Mouse (Mus musculus): ENCODE data around the gene Csf2ra. TPM values are rescaled to one million over a fixed set of nuclear protein-coding genes. Genes with fewer than 3 reads are reported as not detected.
"Not testable (repeated sequence)": the region's sequence is repeated elsewhere in the genome, so short reads cannot be mapped to it uniquely, and the experiment has no call there.

Gene Csf2ra
- polyA plus RNA-seq, 1 experiment from 2014 or later: 31.8 TPM

DNA sequence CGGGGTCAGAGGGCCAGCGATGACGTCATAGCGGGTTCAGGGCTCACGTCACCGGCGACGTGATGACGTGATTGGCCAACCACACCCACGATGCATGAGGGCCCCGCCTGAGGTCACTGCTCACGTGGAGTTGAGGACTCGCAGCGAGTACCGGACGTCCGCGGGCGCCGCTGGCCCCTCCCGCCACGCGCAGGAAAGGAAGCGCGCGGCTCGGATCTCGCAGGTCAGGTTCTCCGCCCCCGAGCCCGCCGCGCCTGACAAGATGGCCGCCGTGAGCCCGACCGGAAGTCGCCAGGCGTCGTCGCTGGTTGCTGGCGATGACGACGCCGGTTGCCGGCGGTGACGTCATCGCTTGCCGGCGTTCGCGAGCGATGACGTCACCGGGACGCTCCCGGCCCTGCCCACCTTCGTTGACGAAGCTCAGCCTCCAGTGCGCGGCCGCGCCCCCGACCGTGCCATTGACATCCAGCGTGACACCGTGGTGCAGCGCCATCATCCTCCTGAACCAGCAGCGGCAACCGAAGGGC, 1.8 kb downstream of the Csf2ra start:
- no peaks in the 10 kb centered on the region for H3K27me3 ChIP-seq (ENCODE audit: control insufficient read depth, insufficient read depth, low read length)
- H3K4me3 ChIP-seq (ENCODE audit: low read length): peak overlapping the region; percentile 69
- peak overlapping the region; percentile 80 for H3K27ac ChIP-seq (ENCODE audit: low read length)
- H3K9ac ChIP-seq (ENCODE audit: low read length): peak overlapping the region; percentile 56
- peaks cover 8% of the 10 kb centered on the region for H3K9me3 ChIP-seq (replicated peaks; ENCODE audit: control insufficient read depth, low read length)
- H3K36me3 ChIP-seq (ENCODE audit: control insufficient read depth, insufficient read depth): no peaks in the 10 kb centered on the region
- peak; percentile 31 for ATAC-seq (replicated peaks; ENCODE audit: extremely low read depth, insufficient read depth, low FRiP score)
- peak overlapping the region; percentile 82 for H3K4me2 ChIP-seq (ENCODE audit: low read depth, low read length)
- WGBS: 3% methylated on average over 71 of the region's 71 CpGs
- no peaks in the 10 kb centered on the region for H3K4me1 ChIP-seq (ENCODE audit: control insufficient read depth, insufficient read depth, low read length)

GRCm38 (mm10) chr19:61225526-61226400, 2.5 kb downstream of the Csf2ra start:
- 7% methylated on average over 70 of the region's 70 CpGs for WGBS
- peak overlapping the region; percentile 56 for H3K9ac ChIP-seq (ENCODE audit: low read length)
- H3K4me3 ChIP-seq (ENCODE audit: low read length): peak overlapping the region; percentile 69
- H3K9me3 ChIP-seq (replicated peaks; ENCODE audit: control insufficient read depth, low read length): peaks cover 8% of the 10 kb centered on the region
- H3K27ac ChIP-seq (ENCODE audit: low read length): peak overlapping the region; percentile 80
- ATAC-seq (replicated peaks; ENCODE audit: extremely low read depth, insufficient read depth, low FRiP score): peak; percentile 24
- peak overlapping the region; percentile 82 for H3K4me2 ChIP-seq (ENCODE audit: low read depth, low read length)
- no peaks in the 10 kb centered on the region for H3K36me3 ChIP-seq (ENCODE audit: control insufficient read depth, insufficient read depth)
- no peaks in the 10 kb centered on the region for H3K4me1 ChIP-seq (ENCODE audit: control insufficient read depth, insufficient read depth, low read length)
- H3K27me3 ChIP-seq (ENCODE audit: control insufficient read depth, insufficient read depth, low read length): no peaks in the 10 kb centered on the region

DNA sequence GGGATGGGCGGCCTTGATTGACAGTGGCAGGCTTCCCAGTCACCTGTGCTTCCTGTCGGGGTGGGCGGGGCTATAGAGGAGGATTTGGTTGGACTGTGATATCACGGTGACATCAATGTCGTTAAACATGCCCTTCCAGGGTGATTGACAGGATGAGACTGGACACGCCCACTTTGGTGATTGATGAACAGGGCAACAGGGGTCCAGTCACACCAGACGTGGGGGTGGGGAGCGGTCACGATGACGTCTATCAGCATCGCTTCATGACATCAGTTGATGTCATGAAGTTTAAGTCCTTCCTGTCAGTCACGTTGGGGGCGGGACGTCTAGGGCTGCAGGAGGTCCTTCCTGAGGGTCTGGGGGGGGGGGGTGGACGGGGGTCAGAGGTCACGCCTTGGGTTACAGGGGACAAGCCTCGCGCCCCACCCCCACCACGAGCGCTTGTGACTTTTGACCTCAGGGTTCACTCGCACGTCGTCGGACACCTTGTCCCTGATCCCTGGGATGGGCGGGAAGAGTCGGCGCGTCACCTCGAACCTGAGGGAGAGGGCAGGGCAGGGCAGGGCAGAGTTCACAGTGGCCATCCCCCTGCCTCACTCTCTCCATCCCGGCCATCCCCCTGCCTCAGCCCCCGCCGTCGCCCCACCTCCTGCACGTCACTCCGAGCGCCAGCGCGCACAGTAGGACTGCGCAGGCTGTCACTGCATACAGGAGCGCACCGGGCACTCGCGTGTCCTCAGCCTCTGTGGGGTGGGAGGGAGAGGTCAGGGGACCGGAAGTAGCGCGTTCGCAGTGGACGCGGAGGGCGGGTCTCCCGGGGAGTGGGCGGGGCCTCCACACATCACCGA, 3.3 kb downstream of the Csf2ra start:
- no peak for ATAC-seq (replicated peaks; ENCODE audit: extremely low read depth, insufficient read depth, low FRiP score)
- H3K27ac ChIP-seq (ENCODE audit: low read length): no peak overlapping the region
- H3K9me3 ChIP-seq (replicated peaks; ENCODE audit: control insufficient read depth, low read length): peaks cover 8% of the 10 kb centered on the region
- no peak overlapping the region for H3K9ac ChIP-seq (ENCODE audit: low read length)
- no peaks in the 10 kb centered on the region for H3K36me3 ChIP-seq (ENCODE audit: control insufficient read depth, insufficient read depth)
- H3K4me1 ChIP-seq (ENCODE audit: control insufficient read depth, insufficient read depth, low read length): no peaks in the 10 kb centered on the region
- H3K4me3 ChIP-seq (ENCODE audit: low read length): peak overlapping the region; percentile 69
- H3K27me3 ChIP-seq (ENCODE audit: control insufficient read depth, insufficient read depth, low read length): no peaks in the 10 kb centered on the region
- 32% methylated on average over 53 of the region's 53 CpGs for WGBS
- peak overlapping the region; percentile 82 for H3K4me2 ChIP-seq (ENCODE audit: low read depth, low read length)

- H3K9ac ChIP-seq (ENCODE audit: low read length): no peak overlapping the region
- ATAC-seq (replicated peaks; ENCODE audit: extremely low read depth, insufficient read depth, low FRiP score): no peak
- peaks cover 8% of the 10 kb centered on the region for H3K9me3 ChIP-seq (replicated peaks; ENCODE audit: control insufficient read depth, low read length)
- H3K27ac ChIP-seq (ENCODE audit: low read length): no peak overlapping the region
- H3K4me2 ChIP-seq (ENCODE audit: low read depth, low read length): no peak overlapping the region
- H3K27me3 ChIP-seq (ENCODE audit: control insufficient read depth, insufficient read depth, low read length): no peaks in the 10 kb centered on the region
- 87% methylated on average over 6 of the region's 6 CpGs for WGBS
- no peak overlapping the region for H3K4me3 ChIP-seq (ENCODE audit: low read length)
- H3K36me3 ChIP-seq (ENCODE audit: control insufficient read depth, insufficient read depth): no peaks in the 10 kb centered on the region
- H3K4me1 ChIP-seq (ENCODE audit: control insufficient read depth, insufficient read depth, low read length): no peaks in the 10 kb centered on the region
Measured at GRCm38 (mm10) chr19:61223706-61224328, 4.4 kb downstream of the Csf2ra start.

DNA sequence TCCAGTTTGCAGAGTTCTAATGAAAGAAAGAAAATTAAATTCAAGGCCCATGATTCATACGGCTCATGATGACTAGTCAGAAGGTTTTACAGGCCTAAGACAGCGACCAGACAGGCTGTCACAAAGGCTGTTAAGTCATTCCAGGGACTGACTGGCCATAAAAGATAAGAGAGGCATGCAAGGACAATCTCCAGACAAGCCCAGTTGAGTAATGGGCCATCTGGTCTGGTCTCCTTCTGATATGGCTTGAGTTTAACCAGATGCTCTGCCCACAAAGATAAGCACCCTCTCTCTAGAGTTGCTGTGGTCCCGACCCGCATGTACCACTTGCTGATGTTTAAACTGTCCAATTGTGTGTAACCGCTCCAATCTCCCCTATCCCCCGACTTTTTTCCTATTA, 20.7 kb downstream of the Csf2ra start:
- H3K36me3 ChIP-seq (ENCODE audit: control insufficient read depth, insufficient read depth); H3K4me1 ChIP-seq (ENCODE audit: control insufficient read depth, insufficient read depth, low read length); H3K9ac ChIP-seq (ENCODE audit: low read length); ATAC-seq (replicated peaks; ENCODE audit: extremely low read depth, insufficient read depth, low FRiP score); H3K27ac ChIP-seq (ENCODE audit: low read length); H3K4me2 ChIP-seq (ENCODE audit: low read depth, low read length); H3K9me3 ChIP-seq (replicated peaks; ENCODE audit: control insufficient read depth, low read length); H3K4me3 ChIP-seq (ENCODE audit: low read length); H3K27me3 ChIP-seq (ENCODE audit: control insufficient read depth, insufficient read depth, low read length): not testable (repeated sequence)
- WGBS: 44% methylated on average over 6 of the region's 6 CpGs

GRCm38 (mm10) chr19:61199836-61200235, 28.4 kb downstream of the Csf2ra start:
- no peaks in the 10 kb centered on the region for H3K9me3 ChIP-seq (replicated peaks; ENCODE audit: control insufficient read depth, low read length)
- no peak overlapping the region for H3K4me2 ChIP-seq (ENCODE audit: low read depth, low read length)
- 10% methylated on average over 10 of the region's 10 CpGs for WGBS
- no peak overlapping the region for H3K27ac ChIP-seq (ENCODE audit: low read length)
- no peaks in the 10 kb centered on the region for H3K4me1 ChIP-seq (ENCODE audit: control insufficient read depth, insufficient read depth, low read length)
- H3K27me3 ChIP-seq (ENCODE audit: control insufficient read depth, insufficient read depth, low read length): no peaks in the 10 kb centered on the region
- H3K4me3 ChIP-seq (ENCODE audit: low read length): no peak overlapping the region
- H3K36me3 ChIP-seq (ENCODE audit: control insufficient read depth, insufficient read depth): no peaks in the 10 kb centered on the region
- ATAC-seq (replicated peaks; ENCODE audit: extremely low read depth, insufficient read depth, low FRiP score): no peak
- no peak overlapping the region for H3K9ac ChIP-seq (ENCODE audit: low read length)

DNA sequence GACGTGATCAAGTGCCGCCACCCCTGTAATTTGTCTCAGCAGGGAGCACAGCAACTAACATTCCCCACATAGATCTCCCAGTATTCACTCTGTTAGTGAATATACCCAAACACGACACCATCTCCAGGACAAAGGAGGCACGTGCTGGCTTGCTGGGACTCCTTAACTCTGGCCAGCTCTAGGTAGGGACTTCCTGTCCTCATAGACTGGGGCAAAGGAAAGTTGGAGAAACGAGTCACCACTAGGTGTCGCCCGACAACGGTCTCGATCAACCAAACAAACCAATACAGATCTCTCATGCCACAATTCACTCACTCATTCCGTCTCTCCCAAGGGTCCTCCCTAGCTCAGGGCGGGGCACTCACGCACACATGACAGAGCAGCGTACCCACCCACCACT, 28.9 kb downstream of the Csf2ra start:
- WGBS: 11% methylated on average over 13 of the region's 13 CpGs

DNA sequence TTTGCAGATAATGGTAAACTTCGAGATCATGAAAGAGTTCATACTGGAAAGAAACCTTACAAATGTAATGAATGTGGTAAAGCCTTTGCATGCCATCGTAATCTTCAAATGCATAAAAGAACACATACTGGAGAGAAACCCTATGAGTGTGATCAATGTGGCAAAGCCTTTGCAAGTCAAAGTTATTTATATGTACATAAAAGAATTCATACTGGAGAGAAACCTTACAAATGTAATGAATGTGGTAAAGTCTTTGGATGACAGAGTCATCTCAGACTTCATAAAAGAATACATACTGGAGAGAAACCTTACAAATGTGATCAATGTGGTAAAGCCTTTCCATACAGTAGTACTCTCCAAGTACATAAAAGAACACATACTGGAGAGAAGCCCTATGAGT, 44.6 kb downstream of the Csf2ra start, which contains the start of gene Gm6020:
TSS of gene Gm6020 (plus strand) at position 301 of the 400 bp plus-strand sequence.
- not testable (repeated sequence) for H3K4me2 ChIP-seq (ENCODE audit: low read depth, low read length); H3K4me1 ChIP-seq (ENCODE audit: control insufficient read depth, insufficient read depth, low read length); H3K36me3 ChIP-seq (ENCODE audit: control insufficient read depth, insufficient read depth); H3K4me3 ChIP-seq (ENCODE audit: low read length); H3K27me3 ChIP-seq (ENCODE audit: control insufficient read depth, insufficient read depth, low read length); H3K9me3 ChIP-seq (replicated peaks; ENCODE audit: control insufficient read depth, low read length); H3K27ac ChIP-seq (ENCODE audit: low read length); H3K9ac ChIP-seq (ENCODE audit: low read length); ATAC-seq (replicated peaks; ENCODE audit: extremely low read depth, insufficient read depth, low FRiP score)
- 79% methylated on average over 2 of the region's 2 CpGs for WGBS

More for the DNA sequence above, 28.9 kb downstream of the Csf2ra start:
- Histone ChIP-seq H3K9me3 (replicated peaks; ENCODE audit: control insufficient read depth, low read length) (no peaks in the 10 kb centered on the region), H3K27ac (ENCODE audit: low read length) (no peak overlapping the region), H3K4me3 (ENCODE audit: low read length) (no peak overlapping the region), H3K9ac (ENCODE audit: low read length) (no peak overlapping the region), H3K36me3 (ENCODE audit: control insufficient read depth, insufficient read depth) (no peaks in the 10 kb centered on the region), H3K27me3 (ENCODE audit: control insufficient read depth, insufficient read depth, low read length) (no peaks in the 10 kb centered on the region), H3K4me2 (ENCODE audit: low read depth, low read length) (no peak overlapping the region), H3K4me1 (ENCODE audit: control insufficient read depth, insufficient read depth, low read length) (no peaks in the 10 kb centered on the region)
- no peak for ATAC-seq (replicated peaks; ENCODE audit: extremely low read depth, insufficient read depth, low FRiP score)
